Mouse (Mus musculus) thymus, postnatal 10 days (tissue): ENCODE data around the gene Shroom3.

Source experiments
- DNase-seq, 2 experiments: peaks; one replicate each; pipeline ENCODE4 v3.0.0; 2021; ENCODE audit warnings: low spot score in 2 of 2

Shroom3 gene

DNA sequence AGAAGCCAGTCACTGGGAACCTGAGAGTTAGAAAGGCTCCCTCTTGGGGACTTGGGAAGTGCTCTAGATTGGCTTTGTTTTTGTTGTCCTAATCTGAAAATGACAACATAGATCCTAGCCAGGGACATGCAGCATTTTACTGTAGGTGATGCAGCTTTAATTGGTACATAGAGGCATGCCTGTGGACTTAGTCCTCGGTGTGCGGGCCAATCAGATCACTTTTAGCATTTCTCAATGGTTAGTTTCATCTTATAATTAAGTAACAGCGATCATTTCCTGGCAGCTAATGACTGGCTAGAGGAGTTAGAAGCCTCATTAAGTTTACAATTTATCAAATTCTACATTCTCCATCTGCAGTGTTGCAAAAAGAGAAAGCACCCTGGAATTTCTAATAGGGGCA is 167.7 kb downstream of the Shroom3 start:
- no peak for DNase-seq

DNA sequence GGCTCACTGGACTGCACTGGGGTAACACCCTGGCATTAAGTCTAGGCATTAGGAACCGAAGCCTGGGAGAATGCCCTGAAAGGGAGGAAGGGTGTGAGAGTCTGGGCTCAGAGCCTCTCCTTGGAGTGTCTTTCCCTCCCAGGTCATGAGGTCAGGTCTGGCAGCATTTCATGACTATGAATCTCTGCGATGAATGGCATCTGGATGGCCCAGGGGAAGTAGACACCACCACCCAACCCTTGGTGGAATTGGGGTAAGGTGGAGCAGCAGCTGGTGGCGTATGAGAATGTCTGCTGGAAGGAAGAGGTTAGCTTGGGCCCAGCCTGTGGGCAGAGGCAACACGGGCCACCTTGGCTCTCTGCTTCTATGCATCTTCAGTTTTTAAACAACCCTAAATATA is 171.7 kb downstream of the Shroom3 start:
- DNase-seq = no peak

- DNase-seq = no peak
Measured at GRCm38 (mm10) chr5:92856346-92856745, 173.1 kb downstream of the Shroom3 start.

DNA sequence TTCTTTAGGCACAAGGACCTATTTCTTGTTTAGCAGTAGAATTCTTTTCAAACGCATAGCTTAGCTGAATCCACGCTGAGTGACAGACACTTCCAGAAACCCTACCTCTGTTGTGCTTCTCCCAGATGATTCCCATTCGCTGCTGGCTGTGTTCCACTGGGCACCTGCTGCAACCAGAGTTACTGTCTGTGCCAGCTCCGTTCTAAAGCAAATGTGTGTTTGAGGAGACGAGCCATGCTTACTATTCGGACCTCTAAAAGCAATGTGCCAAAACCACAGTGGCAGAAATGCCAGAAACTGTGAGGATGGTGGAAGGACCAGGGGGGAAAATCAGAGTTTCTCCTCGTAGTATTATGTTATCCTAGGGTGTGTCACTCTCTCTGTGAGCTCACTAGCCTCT is 173.9 kb downstream of the Shroom3 start:
- DNase-seq = no peak

GRCm38 (mm10) chr5:92858104-92858503 is 174.9 kb downstream of the Shroom3 start:
- no peak for DNase-seq

- DNase-seq = no peak
Measured at GRCm38 (mm10) chr5:92858576-92858975, 175.3 kb downstream of the Shroom3 start.

DNA sequence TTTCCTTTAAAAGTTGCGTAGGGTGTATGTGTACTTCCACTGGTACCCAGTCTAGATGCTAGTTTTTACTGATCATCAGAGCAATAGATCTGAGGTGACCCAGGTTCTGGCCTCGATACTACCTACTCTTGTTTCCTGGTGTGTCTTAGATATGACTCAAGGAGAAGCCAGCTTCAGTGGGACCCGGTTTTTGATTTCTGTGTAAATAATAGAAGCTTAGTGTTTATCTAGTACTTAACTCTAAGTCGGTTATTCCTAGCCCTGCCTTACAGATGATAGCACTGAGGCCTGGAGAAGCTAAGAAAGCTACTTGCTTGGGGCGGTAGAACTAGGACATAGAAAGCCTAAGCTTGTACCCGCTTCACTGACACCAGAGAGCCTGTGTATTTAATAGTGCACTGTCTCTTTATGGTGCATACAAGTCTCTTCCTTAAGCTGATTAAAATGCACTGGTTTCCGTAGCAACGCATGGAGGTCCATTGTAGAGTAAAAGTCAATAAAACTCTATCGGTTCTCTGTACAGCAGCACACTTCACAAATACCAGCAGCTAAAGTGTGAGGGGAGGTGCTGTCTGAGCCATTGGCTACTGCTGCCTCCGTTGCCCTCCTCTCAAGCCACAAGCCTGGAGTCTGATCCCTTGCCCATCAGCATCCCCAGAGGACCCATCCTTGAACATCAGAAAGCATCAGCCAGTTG is 178.3 kb downstream of the Shroom3 start:
- DNase-seq = no peak

DNA sequence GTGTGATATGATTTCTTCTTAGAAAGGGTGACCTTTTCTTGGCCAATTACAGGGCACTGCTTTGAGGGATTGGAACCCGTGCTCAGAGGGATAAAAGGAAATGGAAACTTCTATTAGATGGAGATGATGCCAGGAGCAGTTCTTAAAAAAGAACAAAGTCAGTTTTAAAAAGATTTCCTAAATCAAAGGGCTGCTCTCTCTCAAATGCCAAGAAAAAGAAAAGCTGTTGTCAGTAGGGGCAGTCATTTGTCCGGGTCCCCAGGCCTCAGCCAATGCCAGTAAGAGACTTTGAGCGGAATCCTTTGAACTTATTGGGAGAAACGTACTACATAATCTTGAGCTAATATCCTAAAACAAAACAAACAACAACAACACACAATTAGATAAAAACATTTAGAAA is 181.9 kb downstream of the Shroom3 start:
- DNase-seq = no peak

GRCm38 (mm10) chr5:92866546-92866945 is 183.3 kb downstream of the Shroom3 start:
- no peak for DNase-seq

- no peak for DNase-seq
Measured at GRCm38 (mm10) chr5:92867253-92867652, 184.0 kb downstream of the Shroom3 start.

DNA sequence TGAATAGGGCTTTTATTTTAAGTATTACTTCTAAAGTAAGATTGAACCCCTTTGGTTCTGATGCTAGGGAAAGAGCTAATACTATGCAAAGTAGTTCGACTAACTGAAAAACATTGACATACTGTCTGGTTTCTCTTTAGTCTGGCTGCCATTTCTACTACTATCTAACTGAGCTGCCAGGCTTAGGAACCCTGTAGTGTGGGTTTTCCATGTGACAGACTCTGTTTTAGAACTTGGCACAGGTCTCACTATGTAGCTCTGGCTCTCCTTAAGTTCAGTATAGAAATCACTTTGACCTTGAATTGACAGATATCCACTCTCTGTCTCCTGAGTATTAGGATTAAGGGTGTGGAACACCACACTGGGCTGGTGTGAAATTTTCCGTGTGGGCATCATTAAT is 185.0 kb downstream of the Shroom3 start:
- DNase-seq = no peak

- DNase-seq = no peak
Measured at GRCm38 (mm10) chr5:92871048-92871447, 187.8 kb downstream of the Shroom3 start.

DNA sequence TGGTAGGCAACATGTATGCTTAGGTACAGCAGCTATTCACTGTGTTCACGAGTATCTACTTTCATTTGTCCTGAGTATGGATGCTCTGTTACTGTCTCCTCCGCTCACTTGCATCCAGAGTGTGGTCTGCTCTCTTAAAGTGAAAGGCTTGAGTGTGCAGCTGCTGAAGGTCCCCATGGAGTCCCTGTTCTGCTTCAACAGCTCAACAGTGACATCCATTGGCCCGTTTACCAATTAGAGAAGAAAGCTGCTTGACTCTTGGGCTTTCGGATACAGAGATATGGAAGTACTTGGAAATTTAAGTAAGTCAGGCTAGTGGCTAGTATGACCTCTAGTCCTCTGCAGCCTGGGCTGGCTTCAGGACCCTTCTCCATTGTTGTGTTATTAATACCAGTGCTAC is 188.9 kb downstream of the Shroom3 start:
- DNase-seq = no peak

DNA sequence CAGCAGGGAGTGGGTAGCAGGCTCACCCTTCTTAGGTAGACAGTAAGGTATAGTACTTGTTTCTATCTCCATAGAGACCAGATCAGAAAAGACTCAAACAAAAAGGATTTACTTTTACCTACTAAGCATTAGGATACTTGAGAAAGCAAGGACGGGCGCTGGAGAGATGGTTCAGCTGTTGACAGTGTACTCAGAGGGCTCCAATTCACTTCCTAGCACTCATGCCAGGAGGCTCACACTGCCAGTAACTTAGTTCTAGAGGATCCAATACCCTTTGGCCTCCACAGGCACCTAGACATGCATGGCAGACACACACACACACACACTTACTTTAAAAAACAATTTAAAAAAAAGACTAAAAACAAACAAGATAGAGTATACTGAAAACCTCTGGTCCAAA is 189.8 kb downstream of the Shroom3 start:
- no peak for DNase-seq

GRCm38 (mm10) chr5:92873518-92873917 is 190.3 kb downstream of the Shroom3 start:
- DNase-seq = no peak

- DNase-seq = no peak
Measured at GRCm38 (mm10) chr5:92875836-92876235, 192.6 kb downstream of the Shroom3 start.

- DNase-seq = no peak
Measured at GRCm38 (mm10) chr5:92877104-92877503, 193.9 kb downstream of the Shroom3 start.

- no peak for DNase-seq
Measured at GRCm38 (mm10) chr5:92880393-92880792, 197.2 kb downstream of the Shroom3 start.

DNA sequence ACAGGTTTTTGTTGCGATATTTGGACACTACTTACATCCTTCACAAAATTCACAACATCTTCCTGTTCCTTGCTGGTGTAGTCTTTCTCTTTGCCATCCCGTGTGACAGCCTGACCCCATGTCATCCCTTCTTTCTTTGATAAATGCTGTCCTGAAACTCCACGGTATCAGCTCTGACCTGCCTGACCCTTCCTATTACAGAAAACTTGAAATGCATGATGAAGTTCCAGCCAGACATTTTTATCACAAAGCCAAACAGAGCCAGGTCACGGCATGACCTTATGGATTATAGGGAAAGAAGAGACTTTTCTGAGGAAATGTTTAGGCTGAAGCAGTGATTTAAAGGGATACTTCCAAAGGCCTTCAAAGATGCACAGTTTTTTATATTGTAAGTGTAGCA is 197.7 kb downstream of the Shroom3 start:
- DNase-seq = no peak

GRCm38 (mm10) chr5:92886141-92886540 is 202.9 kb downstream of the Shroom3 start:
- DNase-seq = no peak

DNA sequence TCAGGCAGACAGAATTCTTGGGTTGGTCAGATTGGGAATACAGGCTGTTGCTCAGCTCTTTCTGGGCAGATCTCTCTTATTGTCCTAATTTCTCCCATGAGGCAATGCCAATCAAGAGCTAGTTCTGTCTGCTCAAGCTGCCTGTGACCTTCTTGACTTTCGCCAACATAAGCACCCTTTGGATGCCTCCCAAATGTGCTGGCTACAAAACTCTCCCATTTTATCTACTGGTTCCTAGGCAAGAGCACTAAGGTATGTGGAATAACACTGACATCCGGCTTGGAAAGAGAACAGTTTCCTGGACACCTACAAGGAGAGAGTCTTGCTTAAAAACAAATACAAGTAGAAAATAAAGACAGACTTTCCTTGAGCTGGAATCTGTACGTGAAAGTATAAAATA is 204.3 kb downstream of the Shroom3 start:
- no peak for DNase-seq

DNA sequence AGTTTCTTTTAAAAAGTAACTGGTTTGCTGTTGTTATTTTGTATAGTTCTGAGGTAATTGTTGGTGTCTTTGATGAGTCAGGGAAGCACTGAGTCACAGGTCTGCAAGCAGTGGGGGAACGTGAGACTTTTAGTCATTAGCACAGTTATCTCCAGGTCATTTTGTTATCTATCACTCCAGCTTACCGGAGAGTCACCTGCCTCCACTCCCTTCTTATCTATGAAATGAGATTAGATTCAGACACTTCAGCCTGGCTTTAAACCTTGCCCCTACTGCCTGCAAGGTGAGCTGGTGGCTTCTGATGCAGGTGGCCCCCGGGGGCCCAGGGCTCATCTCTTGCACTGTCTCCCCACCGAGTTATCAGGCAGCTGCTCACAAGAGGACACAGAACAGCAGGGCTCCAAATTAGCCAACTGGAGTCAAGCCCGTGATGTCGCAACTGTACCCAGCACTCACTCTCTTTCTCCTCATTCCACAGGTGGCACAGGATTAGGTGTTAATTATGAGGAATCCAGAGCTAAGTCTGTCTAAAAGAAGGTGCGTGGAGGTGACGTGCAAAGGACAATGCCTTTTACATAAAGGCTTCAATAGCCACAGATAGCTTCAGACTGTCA is 205.5 kb downstream of the Shroom3 start:
- DNase-seq = no peak

DNA sequence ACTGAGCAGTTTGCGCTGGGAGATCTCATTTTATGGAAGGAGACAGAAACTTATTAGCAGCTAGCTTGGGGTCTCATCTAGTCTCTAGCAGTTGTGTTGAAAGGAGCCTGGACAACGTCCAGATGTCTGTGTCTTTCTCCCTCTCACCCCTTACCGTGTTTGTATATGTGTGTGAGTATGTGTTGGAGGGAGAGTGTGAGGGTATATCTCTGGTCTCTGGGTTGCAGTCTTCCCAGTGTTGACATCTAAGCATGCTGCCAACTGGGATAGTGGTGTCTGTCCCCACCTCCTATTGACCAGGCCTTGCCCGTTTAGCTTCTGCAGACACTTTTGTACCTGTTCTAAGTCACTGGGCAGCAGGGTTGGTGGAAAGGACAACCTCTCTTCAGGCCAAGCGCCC is 207.7 kb downstream of the Shroom3 start:
- DNase-seq = no peak

- no peak for DNase-seq
Measured at GRCm38 (mm10) chr5:92893284-92893683, 210.0 kb downstream of the Shroom3 start.
